ENCODE assay signal across 8 mouse cellular contexts in genomic region chr15:79037913-79038328, GRCm38 (mm10). TPM values are rescaled to one million over a fixed set of nuclear protein-coding genes. Genes with fewer than 3 reads are reported as not detected.
DNase-seq lines count a peak whose midpoint lies in the region; ATAC-seq and TF ChIP-seq lines count a peak whose summit lies in the region.

No protein-coding gene starts in this region.

- peak; percentile 55 for ATAC-seq in intestine, embryonic 15.5 days
- ATAC-seq in liver, embryonic 12.5 days, result peak; percentile 58
- no peak for ATAC-seq in neural tube, embryonic 13.5 days (ENCODE audit: low read depth)

- intact Hi-C loops in gastrocnemius, postnatal 36 days (cut with DNase I), result loop anchor here (5.0 kb wide), 1 partner anchor 109 kb away; no protein-coding TSS in a partner anchor

- no peaks in the 10 kb centered on the region for H3K9me3 ChIP-seq in intestine, embryonic 15.5 days
- no peaks in the 10 kb centered on the region for H3K9me3 ChIP-seq in liver, embryonic 12.5 days (replicated peaks)
- H3K9me3 ChIP-seq in neural tube, embryonic 13.5 days, result no peaks in the 10 kb centered on the region

- H3K27ac ChIP-seq in intestine, embryonic 15.5 days, result 0 out of 2 replicates have a peak overlapping the region, but pooled peaks have one; percentile 24
- H3K27ac ChIP-seq in liver, embryonic 12.5 days, result peak overlapping the region; percentile 46
- H3K27ac ChIP-seq in neural tube, embryonic 13.5 days (replicated peaks), result no peak overlapping the region

- H3K4me1 ChIP-seq in intestine, embryonic 15.5 days (replicated peaks), result peaks cover 35% of the 10 kb centered on the region
- H3K4me1 ChIP-seq in liver, embryonic 12.5 days, result peaks cover 44% of the 10 kb centered on the region
- peaks cover 33% of the 10 kb centered on the region for H3K4me1 ChIP-seq in neural tube, embryonic 13.5 days (replicated peaks)

- TF ChIP-seq CTCF in C2C12 (IDR thresholded peaks at IDR 0.05; ENCODE audit: control insufficient read depth, insufficient read depth, insufficient read length), result peak; percentile 97

- no peaks in the 10 kb centered on the region for H3K79me2 ChIP-seq in C2C12 (ENCODE audit: control insufficient read depth, insufficient read depth)

- no peak overlapping the region for H3K4me3 ChIP-seq in C2C12 (ENCODE audit: insufficient read depth, poor library complexity, severe bottlenecking)
- H3K4me3 ChIP-seq in intestine, embryonic 15.5 days (replicated peaks), result no peak overlapping the region
- H3K4me3 ChIP-seq in liver, embryonic 12.5 days, result peak overlapping the region; percentile 14
- no peak overlapping the region for H3K4me3 ChIP-seq in neural tube, embryonic 13.5 days

- DNase-seq in adrenal gland, adult 18-20 months (ENCODE audit: low spot score in 2 of 2), result peak; percentile 83
- peak; percentile 88 for DNase-seq in embryo, embryonic 10 days (ENCODE audit: low spot score)
- peak; percentile 74 to 75 for DNase-seq in gastrocnemius, postnatal 36 days
- peak; percentile 28 to 70 for DNase-seq in thymus, postnatal 10 days (ENCODE audit: low spot score in 2 of 2)

- H3K9ac ChIP-seq in intestine, embryonic 15.5 days, result no peak overlapping the region
- H3K9ac ChIP-seq in liver, embryonic 12.5 days, result 0 out of 2 replicates have a peak overlapping the region, but pooled peaks have one; percentile 2
- H3K9ac ChIP-seq in neural tube, embryonic 13.5 days, result peak overlapping the region; percentile 17; the same call in 1 of the 2 replicates

- no peaks in the 10 kb centered on the region for H3K36me3 ChIP-seq in C2C12 (ENCODE audit: control insufficient read depth, insufficient read depth)
- no peaks in the 10 kb centered on the region for H3K36me3 ChIP-seq in intestine, embryonic 15.5 days
- peaks cover 17% of the 10 kb centered on the region for H3K36me3 ChIP-seq in liver, embryonic 12.5 days
- 0 out of 2 replicates have a peak, but pooled peaks cover 4% of the 10 kb centered on the region for H3K36me3 ChIP-seq in neural tube, embryonic 13.5 days

- peak overlapping the region; percentile 19 for H3ac ChIP-seq in C2C12 (ENCODE audit: control insufficient read depth, insufficient read length, low read depth)

- H3K27me3 ChIP-seq in C2C12 (ENCODE audit: control insufficient read depth, insufficient read depth, insufficient read length), result peaks cover 28% of the 10 kb centered on the region
- peaks cover 20% of the 10 kb centered on the region for H3K27me3 ChIP-seq in intestine, embryonic 15.5 days (replicated peaks)
- peaks cover 62% of the 10 kb centered on the region for H3K27me3 ChIP-seq in liver, embryonic 12.5 days (replicated peaks)
- H3K27me3 ChIP-seq in neural tube, embryonic 13.5 days, result peaks cover 39% of the 10 kb centered on the region

- no peaks in the 10 kb centered on the region for H3K79me3 ChIP-seq in C2C12 (ENCODE audit: low read depth)

- WGBS in intestine, embryonic 15.5 days, result 11% methylated on average over 14 of the region's 14 CpGs
- 6% methylated on average over 14 of the region's 14 CpGs for WGBS in liver, embryonic 12.5 days (ENCODE audit: insufficient replicate concordance)
- 12% methylated on average over 14 of the region's 14 CpGs for WGBS in neural tube, embryonic 13.5 days

- peak overlapping the region; percentile 7 for H3K4me2 ChIP-seq in intestine, embryonic 15.5 days (replicated peaks)
- peak overlapping the region; percentile 62 for H3K4me2 ChIP-seq in liver, embryonic 12.5 days
- H3K4me2 ChIP-seq in neural tube, embryonic 13.5 days, result peak overlapping the region; percentile 13

TF ChIP-seq in C2C12, 6 proteins besides CTCF, POLR2A, EP300 and RAD21:
- no peak for TF ChIP-seq USF1 (IDR thresholded peaks at IDR 0.05; ENCODE audit: low read depth)
- no peak for TF ChIP-seq CEBPB (IDR thresholded peaks at IDR 0.05; ENCODE audit: low read depth)
- TF ChIP-seq MAX (IDR thresholded peaks at IDR 0.05), result no peak
- TF ChIP-seq FOSL1 (IDR thresholded peaks at IDR 0.05; ENCODE audit: insufficient read depth, low read length, poor library complexity, severe bottlenecking), result no peak
- no peak for TF ChIP-seq MYOG (IDR thresholded peaks at IDR 0.05; ENCODE audit: control insufficient read depth, extremely low read depth, insufficient read length)
- no peak for TF ChIP-seq MYOD1 (IDR thresholded peaks at IDR 0.05; ENCODE audit: control insufficient read depth, insufficient read length, low read depth)

RNA-seq across cellular contexts. Expression of gene Galr3, which starts 3.8 kb away (rescaled TPM):
- not detected for polyA plus RNA-seq in C2C12 (2012; fragmentation: generic; extraction: Trizol)
- total RNA-seq in adrenal gland, adult 18-20 months (2021), result under 1 TPM in 1 of 2 experiments, not detected in 1; 0.27 TPM
- not detected for total RNA-seq in gastrocnemius, postnatal 36 days (2021)
- polyA plus RNA-seq in intestine, embryonic 15.5 days (2015; fragmentation: Nextera tagmentation; extraction: Ambion mirVana), result 1.6 and 1.8 TPM in 2 replicates
- 0.41 and 0.55 TPM in 2 replicates for polyA plus RNA-seq in liver, embryonic 12.5 days (2016; fragmentation: Nextera tagmentation; extraction: Ambion mirVana)
- not detected in 2 replicates for polyA plus RNA-seq in neural tube, embryonic 13.5 days (2015; fragmentation: Nextera tagmentation; extraction: Ambion mirVana)

RNA-seq across cellular contexts. Expression of gene H1f0, which starts 9.7 kb away (rescaled TPM):
- polyA plus RNA-seq in C2C12 (2012; fragmentation: generic; extraction: Trizol), result 111 TPM
- 100 to 1,000 TPM in 1 of 2 experiments, 10 to 100 TPM in 1; 86.2 to 101 TPM for total RNA-seq in adrenal gland, adult 18-20 months (2021)
- 10 to 100 TPM; 71.1 to 87.4 TPM for total RNA-seq in gastrocnemius, postnatal 36 days (2021)
- 441 and 523 TPM in 2 replicates for polyA plus RNA-seq in intestine, embryonic 15.5 days (2015; fragmentation: Nextera tagmentation; extraction: Ambion mirVana)
- polyA plus RNA-seq in liver, embryonic 12.5 days (2016; fragmentation: Nextera tagmentation; extraction: Ambion mirVana), result 114 and 122 TPM in 2 replicates
- polyA plus RNA-seq in neural tube, embryonic 13.5 days (2015; fragmentation: Nextera tagmentation; extraction: Ambion mirVana), result 275 and 287 TPM in 2 replicates

RNA-seq across cellular contexts. Expression of gene Ankrd54, which starts 24.8 kb away (rescaled TPM):
- 45.6 TPM for polyA plus RNA-seq in C2C12 (2012; fragmentation: generic; extraction: Trizol)
- total RNA-seq in adrenal gland, adult 18-20 months (2021), result 10 to 100 TPM; 23.9 to 26.5 TPM
- total RNA-seq in gastrocnemius, postnatal 36 days (2021), result 1 to 10 TPM; 2.7 to 4.3 TPM
- 53.5 and 56.2 TPM in 2 replicates for polyA plus RNA-seq in intestine, embryonic 15.5 days (2015; fragmentation: Nextera tagmentation; extraction: Ambion mirVana)
- 58.9 and 61.4 TPM in 2 replicates for polyA plus RNA-seq in liver, embryonic 12.5 days (2016; fragmentation: Nextera tagmentation; extraction: Ambion mirVana)
- polyA plus RNA-seq in neural tube, embryonic 13.5 days (2015; fragmentation: Nextera tagmentation; extraction: Ambion mirVana), result 46.5 and 52.9 TPM in 2 replicates

RNA-seq across cellular contexts. Expression of gene Eif3l, which starts 37.1 kb away (rescaled TPM):
- 369 TPM for polyA plus RNA-seq in C2C12 (2012; fragmentation: generic; extraction: Trizol)
- 100 to 1,000 TPM; 136 to 139 TPM for total RNA-seq in adrenal gland, adult 18-20 months (2021)
- total RNA-seq in gastrocnemius, postnatal 36 days (2021), result 10 to 100 TPM; 46.6 to 52.6 TPM
- 229 and 241 TPM in 2 replicates for polyA plus RNA-seq in intestine, embryonic 15.5 days (2015; fragmentation: Nextera tagmentation; extraction: Ambion mirVana)
- polyA plus RNA-seq in liver, embryonic 12.5 days (2016; fragmentation: Nextera tagmentation; extraction: Ambion mirVana), result 188 and 201 TPM in 2 replicates
- polyA plus RNA-seq in neural tube, embryonic 13.5 days (2015; fragmentation: Nextera tagmentation; extraction: Ambion mirVana), result 185 and 196 TPM in 2 replicates

Comparison
In these comparisons a context has a peak if more than half of its experiments do, and no peak if none do; other contexts are left out.
1. H3K4me2 ChIP-seq: peak in every context shown above with its lines; median percentile 62 in liver, embryonic 12.5 days; 13 in neural tube, embryonic 13.5 days; 7 in intestine, embryonic 15.5 days.